Mouse (Mus musculus): Measurements from ENCODE around the gene Tnip2.

GRCm38 (mm10) chr5:34525663-34526476, 12.1 kb upstream of the Tnip2 start, which contains the start of gene Sh3bp2:
- peak; percentile 37; the same call in 1 of the 2 replicates for TF ChIP-seq POLR2A (IDR thresholded peaks at IDR 0.05; ENCODE audit: extremely low read depth, insufficient read depth, low read length)
- TF ChIP-seq CTCF (IDR thresholded peaks at IDR 0.05; ENCODE audit: extremely low read depth, insufficient read depth, low read length): no peak

All from cortical plate, adult 2 months (tissue).